Mouse (Mus musculus) intestine, postnatal 0 days (tissue): Measurements from ENCODE around the gene Bzw1. TPM values are rescaled to one million over a fixed set of nuclear protein-coding genes. Genes with fewer than 3 reads are reported as not detected.

Experiments
- ATAC-seq: fragments of 200-750 bp; cut with Nextera tagmentation; 2 replicates; pipeline ENCODE4 v1.8.0; 2017; ENCODE audit warnings: mild to moderate bottlenecking, moderate TSS enrichment, moderate library complexity
- H3K27ac ChIP-seq: fragments of 300-500 bp; sonication (generic); 2 replicates; pipeline ENCODE4 v1.5.1; 2014; ENCODE audit warnings: mild to moderate bottlenecking, low read depth, low read length, moderate library complexity
- H3K27me3 ChIP-seq: fragments of 300-500 bp; sonication (generic); replicated peaks from 2 replicates; pipeline ENCODE4 v1.6.1; 2014; ENCODE audit warnings: low read length, mixed read lengths; ENCODE audit not compliant: control insufficient read depth, insufficient read depth
- H3K36me3 ChIP-seq: fragments of 300-500 bp; sonication (generic); 2 replicates; pipeline ENCODE4 v1.6.1; 2014; ENCODE audit warnings: mild to moderate bottlenecking, moderate library complexity; ENCODE audit not compliant: control insufficient read depth, insufficient read depth
- H3K4me1 ChIP-seq: fragments of 300-500 bp; sonication (generic); replicated peaks from 2 replicates; pipeline ENCODE4 v1.6.1; 2014; ENCODE audit warnings: antibody characterized with exemption, low read length, mixed read lengths; ENCODE audit not compliant: control insufficient read depth, insufficient read depth
- H3K4me2 ChIP-seq: fragments of 300-500 bp; sonication (generic); replicated peaks from 2 replicates; pipeline ENCODE4 v1.6.1; 2014; ENCODE audit warnings: low read depth, mild to moderate bottlenecking, moderate library complexity
- H3K4me3 ChIP-seq: fragments of 300-500 bp; sonication (generic); 2 replicates; pipeline ENCODE4 v1.5.1; 2014; ENCODE audit warnings: low read depth, low read length
- H3K9ac ChIP-seq: fragments of 300-500 bp; sonication (generic); 2 replicates; pipeline ENCODE4 v1.6.1; 2014; ENCODE audit warnings: mild to moderate bottlenecking, low read depth, low read length
- H3K9me3 ChIP-seq: fragments of 300-500 bp; sonication (generic); 2 replicates; pipeline ENCODE4 v1.6.1; 2016; ENCODE audit warnings: mixed run types; ENCODE audit not compliant: control insufficient read depth
- CTCF ChIP-seq: sonication (generic); IDR thresholded peaks from 2 replicates; pipeline ENCODE4 v1.5.1; 2016; ENCODE audit warnings: low read depth, mild to moderate bottlenecking, control low read depth, antibody characterized with exemption, moderate library complexity
- WGBS: fragments of 180-500 bp; shearing (Covaris S2); extraction: QIAGEN DNeasy Blood & Tissue Kit; methylation state at CpG from one replicate; pipeline ENCODE4 v1.1.7; 2014; 5-methylcytosine and 5-hydroxymethylcytosine counted together
- polyA plus RNA-seq: library from polyadenylated mRNA; unstranded; fragments of >200 nt; fragmentation: Nextera tagmentation; extraction: Ambion mirVana; gene quantifications from 2 replicates; pipeline ENCODE4 v1.2.1, GENCODE M21; 2015

The Bzw1 gene
- 207 and 216 TPM in 2 replicates for polyA plus RNA-seq

DNA sequence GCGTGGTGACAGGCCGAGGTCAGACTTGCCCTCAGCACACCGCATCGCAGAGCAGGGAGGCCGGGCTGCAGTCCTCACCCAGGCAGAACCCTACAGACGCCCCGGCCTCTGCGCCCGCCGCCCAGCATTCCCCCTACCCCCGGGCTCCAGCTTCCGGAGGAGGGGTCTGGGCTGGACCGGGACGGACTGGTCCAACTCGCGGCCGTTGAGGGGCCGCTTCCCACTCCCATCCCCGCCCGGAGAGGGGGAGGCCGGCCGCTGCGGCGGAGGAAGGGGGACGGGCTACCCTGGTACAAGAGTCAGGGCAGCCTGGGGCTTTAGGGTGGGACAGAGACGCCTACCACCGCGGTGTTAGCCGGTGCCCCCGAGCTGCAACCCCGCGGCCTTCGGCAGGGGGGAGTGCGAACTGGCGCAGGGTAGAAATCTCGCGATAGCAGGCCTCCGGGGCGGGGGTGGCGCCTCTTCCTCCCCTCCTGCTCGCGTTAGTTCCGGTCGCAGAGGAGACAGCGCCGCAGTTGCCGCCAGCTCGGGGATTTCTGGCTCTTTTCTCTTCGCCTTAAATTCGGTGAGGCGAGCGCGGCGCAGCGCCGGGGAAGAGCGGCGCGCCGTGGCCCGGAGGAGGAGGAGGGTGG is at the start of gene Bzw1:
TSS of gene Bzw1 (plus strand) at position 247 of the 632 bp plus-strand sequence.
- H3K4me2 ChIP-seq, result peak within 1 kb of the TSS; percentile 79
- H3K9me3 ChIP-seq, result no peaks in the 10 kb centered on the region
- peak within 1 kb of the TSS; percentile 98 for H3K9ac ChIP-seq
- TF ChIP-seq CTCF, result peak; percentile 36
- under 1% methylated on average over 48 of the region's 61 CpGs for WGBS
- peaks cover 30% of the 10 kb centered on the region for H3K36me3 ChIP-seq
- H3K4me3 ChIP-seq, result peak within 1 kb of the TSS; percentile 82
- H3K27me3 ChIP-seq, result no peaks in the 10 kb centered on the region
- peak; percentile 98 for ATAC-seq
- H3K27ac ChIP-seq, result peak within 1 kb of the TSS; percentile 98
- H3K4me1 ChIP-seq, result 0 out of 2 replicates have a peak, but pooled peaks cover 5% of the 10 kb centered on the region

DNA sequence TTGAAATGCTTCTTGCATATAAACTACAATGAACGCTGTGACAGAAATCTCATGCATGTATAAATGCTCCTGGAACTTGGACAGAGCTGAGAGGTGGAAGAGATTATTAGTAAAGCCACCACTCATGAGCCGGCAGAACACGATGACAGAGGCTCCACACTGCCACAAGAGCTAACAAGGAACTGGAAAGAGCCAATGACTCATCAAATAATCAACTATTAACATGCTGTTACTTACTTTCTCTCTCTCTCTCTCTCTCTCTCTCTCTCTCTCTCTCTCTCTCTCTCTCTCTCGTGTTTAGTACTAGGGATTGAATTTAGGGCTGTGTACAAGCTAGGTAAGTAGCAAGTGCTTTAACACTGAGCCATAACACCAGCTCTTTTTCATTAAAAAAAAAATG is 48.8 kb upstream of the Bzw1 start:
- no peak for TF ChIP-seq CTCF
- Histone ChIP-seq H3K36me3 (no peaks in the 10 kb centered on the region), H3K27ac (no peak overlapping the region), H3K9ac (no peak overlapping the region), H3K9me3 (no peaks in the 10 kb centered on the region), H3K4me2 (no peak overlapping the region), H3K4me3 (no peak overlapping the region), H3K27me3 (no peaks in the 10 kb centered on the region), H3K4me1 (no peaks in the 10 kb centered on the region)
- peak; percentile 33; the same call in 1 of the 2 replicates for ATAC-seq
- 36% methylated on average over 4 of the region's 4 CpGs for WGBS

DNA sequence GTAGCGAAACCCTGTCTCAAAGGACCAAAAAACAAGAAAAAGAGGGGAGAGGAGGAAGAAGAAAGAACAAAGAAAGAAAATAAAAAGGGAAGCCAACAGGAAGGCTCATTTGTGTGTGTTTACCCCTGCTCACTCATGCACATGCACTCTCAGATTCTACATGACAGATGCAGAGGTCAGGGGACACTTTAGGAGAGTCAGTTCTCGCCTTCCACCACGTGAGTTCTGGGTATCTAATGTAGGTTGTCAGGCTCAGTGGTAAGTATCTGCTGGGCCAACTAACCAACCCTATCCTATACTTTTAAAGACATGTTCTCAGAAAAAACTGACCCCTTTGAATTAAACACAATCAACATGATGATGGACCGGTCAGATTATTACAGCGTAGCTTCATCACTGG is 48.1 kb upstream of the Bzw1 start:
- Histone ChIP-seq H3K4me2 (no peak overlapping the region), H3K4me1 (no peaks in the 10 kb centered on the region), H3K27ac (no peak overlapping the region), H3K4me3 (no peak overlapping the region), H3K36me3 (no peaks in the 10 kb centered on the region), H3K9me3 (no peaks in the 10 kb centered on the region), H3K27me3 (no peaks in the 10 kb centered on the region), H3K9ac (no peak overlapping the region)
- no peak for TF ChIP-seq CTCF
- ATAC-seq, result no peak
- WGBS, result 84% methylated on average over 5 of the region's 5 CpGs

DNA sequence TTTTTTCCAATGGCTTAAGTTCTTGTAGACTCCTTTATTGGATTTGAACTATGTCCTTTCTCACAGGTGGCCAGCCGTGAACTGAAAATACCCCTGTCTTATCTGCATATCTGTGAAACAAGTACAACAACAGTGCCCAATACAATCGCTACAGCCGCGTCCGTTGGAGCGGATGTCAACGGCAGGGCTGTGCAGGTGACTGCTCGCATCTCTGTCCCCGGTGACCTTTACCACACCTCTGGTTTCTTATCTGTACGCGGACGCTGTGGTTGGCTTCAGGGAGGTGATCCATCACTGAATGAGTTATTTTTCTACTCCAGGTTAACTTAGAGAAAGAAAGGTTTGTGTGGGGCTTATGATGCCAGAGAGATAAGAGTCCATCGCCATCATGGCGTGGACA is 46.5 kb upstream of the Bzw1 start:
- Histone ChIP-seq H3K4me1 (no peaks in the 10 kb centered on the region), H3K27ac (no peak overlapping the region), H3K4me2 (peak overlapping the region; percentile 46), H3K9ac (no peak overlapping the region), H3K36me3 (no peaks in the 10 kb centered on the region), H3K27me3 (no peaks in the 10 kb centered on the region), H3K4me3 (no peak overlapping the region), H3K9me3 (no peaks in the 10 kb centered on the region)
- 43% methylated on average over 14 of the region's 14 CpGs for WGBS
- peak; percentile 79 for ATAC-seq
- TF ChIP-seq CTCF, result no peak

DNA sequence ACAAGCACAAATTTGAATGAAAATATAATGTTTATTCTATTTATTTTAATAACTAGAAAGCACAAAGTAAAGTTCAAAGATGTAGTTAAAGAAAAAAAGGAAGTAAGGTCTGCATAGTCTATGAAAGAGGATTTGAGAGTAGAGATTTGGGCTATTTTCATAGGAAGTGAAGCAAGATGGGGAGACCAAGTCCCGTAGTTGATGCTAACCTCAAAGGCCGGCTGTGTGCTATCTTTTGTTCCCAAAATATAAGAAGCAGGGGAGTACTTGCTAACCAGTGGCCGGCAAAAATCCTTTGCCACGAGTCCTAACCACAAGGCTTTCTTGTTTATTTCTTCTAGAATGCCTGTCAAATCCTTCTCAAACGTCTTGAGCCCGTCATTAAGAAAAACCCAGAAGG is 44.0 kb upstream of the Bzw1 start:
- no peak for TF ChIP-seq CTCF
- H3K4me3 ChIP-seq, result no peak overlapping the region
- ATAC-seq, result no peak
- WGBS, result 83% methylated on average over 6 of the region's 6 CpGs
- no peak overlapping the region for H3K4me2 ChIP-seq
- no peaks in the 10 kb centered on the region for H3K36me3 ChIP-seq
- H3K9ac ChIP-seq, result no peak overlapping the region
- H3K27ac ChIP-seq, result no peak overlapping the region
- no peaks in the 10 kb centered on the region for H3K9me3 ChIP-seq
- no peaks in the 10 kb centered on the region for H3K27me3 ChIP-seq
- H3K4me1 ChIP-seq, result peaks cover 5% of the 10 kb centered on the region; the same call in 1 of the 2 replicates

DNA sequence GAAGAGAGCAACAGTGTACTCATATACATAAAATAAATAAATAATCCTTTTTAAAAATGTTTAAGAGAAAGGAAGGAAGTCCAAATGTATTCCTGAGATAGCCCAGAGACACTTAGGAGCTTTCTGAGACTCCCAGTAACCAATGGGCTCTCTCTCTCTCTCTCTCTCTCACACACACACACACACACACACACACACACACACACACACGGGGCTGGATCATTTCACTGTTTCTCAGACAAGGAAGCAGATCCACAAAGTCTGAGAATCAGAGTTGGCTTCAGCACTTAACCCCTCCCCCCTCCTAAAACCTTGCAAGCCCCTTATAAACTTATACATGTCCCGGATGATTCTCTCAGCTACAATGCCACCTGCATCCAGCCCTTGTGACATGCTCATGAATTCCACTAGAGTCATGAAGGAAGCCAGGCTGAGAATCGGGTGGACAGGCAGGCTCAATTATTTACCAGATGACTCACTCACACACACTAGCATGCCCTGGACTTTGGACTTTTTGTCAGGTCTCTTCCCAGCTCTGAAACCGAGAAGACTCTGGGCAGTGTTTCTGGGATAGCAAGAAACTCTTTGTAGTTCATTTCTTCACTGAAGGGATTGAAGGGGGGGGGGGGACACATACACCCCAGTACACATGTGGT is 39.3 kb upstream of the Bzw1 start:
- no peak for TF ChIP-seq CTCF
- Histone ChIP-seq H3K9ac (no peak overlapping the region), H3K4me3 (no peak overlapping the region), H3K9me3 (no peaks in the 10 kb centered on the region), H3K27ac (peak overlapping the region; percentile 65), H3K4me2 (peak overlapping the region; percentile 10; the same call in 1 of the 2 replicates), H3K27me3 (no peaks in the 10 kb centered on the region), H3K4me1 (peaks cover 5% of the 10 kb centered on the region; the same call in 1 of the 2 replicates), H3K36me3 (no peaks in the 10 kb centered on the region)
- ATAC-seq, result peak; percentile 95
- 12% methylated on average over 4 of the region's 4 CpGs for WGBS
